Mouse (Mus musculus): ENCODE data around the gene Ccnb1.
A peak's percentile ranks its signal among the peaks of the same experiment; 100 is the strongest.
"Not testable (repeated sequence)": the region's sequence is repeated elsewhere in the genome, so short reads cannot be mapped to it uniquely, and the experiment has no call there.

Gene Ccnb1

GRCm38 (mm10) chr13:100786414-100786867 is at the start of gene Ccnb1:
TSS of gene Ccnb1 (minus strand) at chr13:100786570.
- peak; percentile 87 to 90 for DNase-seq

- DNase-seq: no peak
Measured at GRCm38 (mm10) chr13:100834777-100835176, 48.4 kb upstream of the Ccnb1 start.

- DNase-seq: no peak
Measured at GRCm38 (mm10) chr13:100833640-100834002, 47.3 kb upstream of the Ccnb1 start.

GRCm38 (mm10) chr13:100832741-100833639 is 46.6 kb upstream of the Ccnb1 start, which contains the start of gene Slc30a5:
TSS of gene Slc30a5 (minus strand) at chr13:100833427.
- DNase-seq: peak; percentile 98 to 99

GRCm38 (mm10) chr13:100832188-100832587 is 45.8 kb upstream of the Ccnb1 start:
- no peak for DNase-seq

GRCm38 (mm10) chr13:100831123-100831522 is 44.8 kb upstream of the Ccnb1 start:
- DNase-seq: no peak

- DNase-seq: no peak
Measured at GRCm38 (mm10) chr13:100825627-100826410, 39.4 kb upstream of the Ccnb1 start.

- DNase-seq: no peak
Measured at GRCm38 (mm10) chr13:100824916-100825315, 38.5 kb upstream of the Ccnb1 start.

- no peak for DNase-seq
Measured at GRCm38 (mm10) chr13:100824306-100824705, 37.9 kb upstream of the Ccnb1 start.

- DNase-seq: no peak
Measured at GRCm38 (mm10) chr13:100823863-100824262, 37.5 kb upstream of the Ccnb1 start.

GRCm38 (mm10) chr13:100814451-100814850 is 28.1 kb upstream of the Ccnb1 start:
- no peak for DNase-seq

- DNase-seq: no peak
Measured at GRCm38 (mm10) chr13:100805776-100806175, 19.4 kb upstream of the Ccnb1 start.

- no peak for DNase-seq
Measured at GRCm38 (mm10) chr13:100797171-100797570, 10.8 kb upstream of the Ccnb1 start.

GRCm38 (mm10) chr13:100789083-100789482 is 2.7 kb upstream of the Ccnb1 start:
- DNase-seq: no peak

GRCm38 (mm10) chr13:100788057-100788456 is 1.7 kb upstream of the Ccnb1 start:
- not testable (repeated sequence) for DNase-seq

- no peak for DNase-seq
Measured at GRCm38 (mm10) chr13:100787316-100788010, 1.1 kb upstream of the Ccnb1 start.

GRCm38 (mm10) chr13:100785806-100786413 is 460 bp downstream of the Ccnb1 start:
- no peak for DNase-seq

- DNase-seq: no peak
Measured at GRCm38 (mm10) chr13:100777491-100777890, 8.9 kb downstream of the Ccnb1 start.

GRCm38 (mm10) chr13:100776710-100777109 is 9.7 kb downstream of the Ccnb1 start:
- no peak for DNase-seq

GRCm38 (mm10) chr13:100776056-100776419 is 10.3 kb downstream of the Ccnb1 start:
- no peak for DNase-seq

GRCm38 (mm10) chr13:100775252-100776055 is 10.9 kb downstream of the Ccnb1 start, which contains the start of gene Cenph:
TSS of gene Cenph (minus strand) at chr13:100775899.
- peak; percentile 60 to 69 for DNase-seq

GRCm38 (mm10) chr13:100774704-100775103 is 11.7 kb downstream of the Ccnb1 start:
- no peak for DNase-seq

Data from cerebellum, postnatal 36 days (tissue).